Mouse (Mus musculus): ENCODE results near the gene Cyth1.

Gene Cyth1

DNA sequence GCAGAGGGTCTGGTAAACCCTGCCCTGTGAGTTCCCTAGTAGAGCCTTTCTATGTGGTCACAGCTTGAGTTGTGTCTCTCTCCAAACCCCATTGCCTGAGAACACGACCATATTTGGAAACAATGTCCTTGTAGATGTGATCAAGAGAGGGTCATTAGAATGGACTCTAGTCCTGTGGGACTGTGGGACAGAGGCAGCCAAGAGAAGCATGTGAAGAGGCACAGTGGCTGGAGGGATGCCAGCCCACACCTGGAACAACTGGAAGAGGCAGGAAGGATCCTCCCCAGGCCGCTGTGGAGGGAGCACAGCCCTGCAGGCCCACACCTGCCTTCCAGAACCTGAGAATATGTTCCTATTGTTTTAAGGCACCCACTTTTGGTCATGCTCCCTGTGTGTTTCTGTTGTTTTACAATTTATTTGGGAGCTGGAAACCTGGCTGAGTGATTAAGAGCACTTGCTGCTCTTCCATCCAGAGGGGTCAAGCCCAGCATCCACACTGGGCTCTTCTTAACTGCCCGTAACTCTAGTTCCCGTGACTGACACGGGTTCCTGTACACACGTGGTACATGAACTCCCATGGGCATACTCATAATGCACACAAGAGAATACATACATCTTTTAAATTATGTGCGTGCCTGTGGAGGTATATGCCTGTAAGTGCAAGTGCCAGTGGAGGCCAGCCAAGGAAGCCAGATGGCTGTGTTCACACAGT lies 5.2 kb upstream of the Cyth1 start:
- DNase-seq, result no peak

DNA sequence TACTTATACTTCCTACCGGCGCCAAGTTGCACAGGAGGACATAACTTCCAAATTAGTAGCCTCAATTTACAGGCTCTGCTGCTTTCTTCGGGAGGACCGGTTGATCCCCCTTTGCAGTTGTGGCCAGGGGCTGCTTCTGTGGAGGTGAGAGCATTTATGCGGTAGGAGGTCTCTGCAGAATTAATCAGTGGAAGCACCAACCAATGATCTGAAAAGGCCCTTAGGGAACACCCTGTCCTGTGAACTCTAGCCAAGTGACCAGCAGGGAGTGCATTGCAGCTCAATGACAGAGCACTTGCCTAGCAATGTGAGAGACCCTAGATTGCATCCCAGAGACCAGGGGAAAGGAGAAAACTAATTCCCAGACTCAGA lies 606 bp upstream of the Cyth1 start:
- no peak for DNase-seq

DNA sequence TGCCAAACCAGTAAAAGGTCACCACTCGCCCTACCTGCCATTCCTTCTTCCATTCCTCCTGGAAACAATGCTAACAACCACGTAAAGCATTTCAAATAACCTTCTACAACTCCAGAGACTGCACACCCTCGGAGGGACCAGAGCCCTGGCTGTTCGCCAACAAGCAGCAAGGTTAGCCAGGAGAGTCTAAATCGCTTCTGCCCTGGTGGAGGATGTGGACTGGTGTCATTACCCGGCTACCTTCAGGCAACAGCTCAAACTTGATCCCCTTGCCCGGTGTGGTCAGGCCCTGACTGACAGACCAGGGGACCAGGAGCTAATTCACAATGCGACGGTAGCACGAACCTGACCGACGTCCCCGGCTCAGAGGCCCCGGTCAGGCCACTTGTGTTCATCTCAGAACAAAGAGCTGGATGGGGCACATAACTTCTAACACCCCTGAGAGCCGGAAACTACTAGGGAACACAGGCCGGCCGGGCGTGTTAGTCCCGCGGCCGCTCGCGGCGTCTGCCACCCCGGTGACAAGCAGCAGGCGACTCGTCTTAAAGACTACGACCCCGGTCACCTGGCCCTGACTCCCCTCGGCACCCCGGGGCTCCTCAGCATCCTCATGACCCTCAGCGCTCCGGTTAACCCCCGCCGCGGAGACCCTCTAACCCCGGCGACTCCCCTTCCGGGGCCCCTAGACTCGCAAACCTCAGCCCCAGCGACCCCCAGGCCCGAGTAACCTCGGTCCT lies 865 bp downstream of the Cyth1 start:
- peak; percentile 63 to 70 for DNase-seq

DNA sequence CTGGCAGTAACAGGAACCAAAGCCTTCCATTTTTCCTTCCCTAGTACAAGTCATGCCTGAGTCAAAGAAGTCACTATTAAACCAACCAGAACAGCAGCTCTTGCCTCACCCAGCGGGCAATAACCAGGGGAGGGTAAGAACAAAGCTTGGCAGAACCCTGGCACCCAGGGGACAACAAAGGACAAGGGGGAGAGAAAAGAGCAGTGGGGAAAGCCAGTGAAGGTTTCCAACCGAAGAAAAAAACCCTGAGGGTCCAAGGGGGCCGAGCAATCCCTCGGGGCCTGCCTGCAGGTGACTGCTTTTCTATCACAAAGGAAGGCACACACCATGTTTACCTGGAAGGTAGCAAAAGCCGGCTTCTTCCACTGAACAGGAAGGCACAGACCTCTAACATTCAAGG lies 1.7 kb downstream of the Cyth1 start:
- DNase-seq, result no peak

DNA sequence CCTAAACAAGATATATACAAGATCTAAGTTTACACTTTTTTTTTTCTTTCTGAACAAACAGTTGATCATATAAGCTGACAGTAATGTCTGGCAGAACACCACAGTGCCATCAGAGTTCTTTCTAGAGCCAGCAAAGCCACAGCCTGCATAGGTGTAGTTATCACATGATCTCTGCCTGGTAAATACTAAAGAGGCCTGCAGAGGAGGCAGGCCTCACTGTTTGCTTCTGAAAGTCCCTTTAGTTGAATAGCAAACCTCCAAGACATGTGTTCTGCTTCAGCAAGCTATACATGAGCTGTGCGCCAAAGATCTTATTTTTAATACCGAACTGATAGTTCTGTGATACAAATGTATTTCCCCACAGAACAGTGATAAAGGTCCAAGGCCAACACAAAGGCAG lies 3.3 kb downstream of the Cyth1 start:
- DNase-seq, result peak in 1 of 2 experiments; percentile 28

DNA sequence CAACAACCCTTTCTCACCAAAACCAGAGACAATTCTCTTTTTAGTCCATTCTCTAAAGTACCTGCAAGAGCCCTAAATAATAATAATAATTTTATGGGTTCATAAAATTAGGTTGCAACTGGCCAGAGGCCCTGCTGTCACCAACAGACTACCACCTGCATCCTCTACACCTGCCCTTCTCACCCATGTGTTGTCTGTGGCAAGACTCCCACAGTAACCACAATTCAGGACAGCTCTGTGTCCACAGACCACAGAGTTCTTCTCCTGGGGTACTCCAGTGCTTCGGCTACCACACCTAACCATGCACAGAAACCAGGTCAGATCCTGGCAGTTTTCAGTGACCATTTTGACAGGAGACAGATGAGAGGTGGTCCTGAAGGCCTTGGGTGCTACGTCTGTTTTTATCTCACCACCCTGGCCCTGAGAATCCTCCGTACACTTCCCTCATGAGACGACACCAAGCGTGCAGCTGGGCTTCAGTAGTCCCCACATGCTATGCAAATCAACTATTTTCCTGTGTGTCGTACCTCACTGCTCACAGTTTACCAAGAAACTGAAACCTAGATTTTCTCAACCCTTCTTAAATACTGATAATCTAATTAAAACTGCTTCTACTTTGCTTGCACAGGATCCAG lies 4.6 kb downstream of the Cyth1 start:
- peak; percentile 46 to 56 for DNase-seq

DNA sequence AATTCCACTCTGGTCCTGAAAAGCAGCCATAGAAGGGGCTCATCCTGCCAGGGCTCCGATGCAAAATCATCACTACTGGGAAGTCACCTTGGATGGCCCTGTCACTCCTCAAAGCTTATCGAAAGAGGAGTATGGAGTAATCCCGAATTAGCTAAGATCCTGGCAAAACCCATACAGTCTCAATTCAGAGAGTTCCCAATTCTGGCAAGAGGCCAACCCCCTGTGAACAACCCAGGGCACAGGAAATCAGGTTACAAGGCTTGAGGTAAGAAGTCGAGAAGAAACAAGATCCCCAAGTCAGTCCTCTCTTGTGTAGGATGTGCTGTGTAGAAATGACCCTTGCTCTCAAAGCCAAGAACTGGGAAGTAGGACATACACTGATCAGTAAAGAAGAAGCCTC lies 5.9 kb downstream of the Cyth1 start:
- DNase-seq, result peak in 1 of 2 experiments; percentile 33

DNA sequence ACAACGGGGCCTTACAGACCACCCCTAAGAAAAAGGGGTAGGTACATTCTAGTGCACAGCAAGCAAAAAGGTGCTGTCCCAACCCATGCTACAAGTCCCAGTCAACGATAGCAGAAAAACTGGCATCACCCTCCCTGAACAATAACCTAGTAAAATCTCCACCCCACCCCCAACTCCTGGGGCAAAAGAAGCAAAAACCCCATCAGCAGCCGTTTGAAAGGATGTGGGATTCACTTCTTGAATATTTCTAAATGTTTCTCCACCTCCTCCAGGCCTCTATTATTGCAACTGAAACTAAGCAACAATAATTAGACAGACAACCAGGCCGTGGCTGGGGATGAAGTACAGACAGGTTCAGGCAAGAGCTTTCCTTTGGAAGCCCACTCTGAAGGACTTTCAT lies 8.0 kb downstream of the Cyth1 start:
- DNase-seq, result no peak

DNA sequence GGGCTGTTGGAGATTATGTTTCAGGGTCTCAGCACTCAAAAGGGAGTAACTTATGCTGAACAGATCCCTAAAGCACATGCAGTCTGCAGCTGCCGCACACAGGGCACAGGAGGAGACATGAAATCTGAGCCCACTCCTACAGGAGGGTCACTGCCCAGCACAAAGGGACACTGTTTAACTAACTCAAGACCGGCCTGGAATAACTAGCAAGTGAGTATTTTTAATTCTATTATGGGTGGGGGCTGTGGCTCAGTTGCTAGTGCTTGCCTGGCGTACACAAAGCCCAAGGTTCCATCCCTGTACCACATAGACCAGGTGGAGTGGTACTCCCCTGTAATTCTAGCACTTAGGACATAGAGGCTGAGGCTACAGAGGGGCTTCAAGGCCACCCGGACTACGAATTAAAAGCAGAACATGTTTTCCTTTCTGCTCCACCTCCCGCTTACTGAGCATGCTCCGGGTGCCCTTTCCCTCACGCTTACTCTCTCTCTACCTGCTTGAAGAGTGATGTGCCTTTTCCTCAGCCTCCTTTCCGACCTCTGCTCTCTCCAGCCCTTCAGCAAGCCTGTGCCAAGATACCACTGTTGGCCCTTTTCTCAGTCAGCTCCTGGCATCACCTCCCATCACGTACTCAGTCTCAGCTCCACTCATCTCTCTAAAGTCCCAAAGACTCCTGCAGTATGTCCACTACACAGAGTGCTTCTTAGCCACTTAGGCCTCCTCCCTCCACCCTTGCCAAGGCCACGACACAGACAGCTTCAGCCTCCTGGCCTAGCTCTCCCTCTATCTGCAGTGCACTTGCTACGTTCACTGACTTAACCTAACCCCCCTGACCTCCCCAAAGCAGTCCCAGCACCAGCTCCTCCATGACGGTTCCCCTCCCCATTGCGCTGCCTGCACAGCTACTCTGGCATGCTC lies 8.9 kb downstream of the Cyth1 start:
- DNase-seq, result no peak

DNA sequence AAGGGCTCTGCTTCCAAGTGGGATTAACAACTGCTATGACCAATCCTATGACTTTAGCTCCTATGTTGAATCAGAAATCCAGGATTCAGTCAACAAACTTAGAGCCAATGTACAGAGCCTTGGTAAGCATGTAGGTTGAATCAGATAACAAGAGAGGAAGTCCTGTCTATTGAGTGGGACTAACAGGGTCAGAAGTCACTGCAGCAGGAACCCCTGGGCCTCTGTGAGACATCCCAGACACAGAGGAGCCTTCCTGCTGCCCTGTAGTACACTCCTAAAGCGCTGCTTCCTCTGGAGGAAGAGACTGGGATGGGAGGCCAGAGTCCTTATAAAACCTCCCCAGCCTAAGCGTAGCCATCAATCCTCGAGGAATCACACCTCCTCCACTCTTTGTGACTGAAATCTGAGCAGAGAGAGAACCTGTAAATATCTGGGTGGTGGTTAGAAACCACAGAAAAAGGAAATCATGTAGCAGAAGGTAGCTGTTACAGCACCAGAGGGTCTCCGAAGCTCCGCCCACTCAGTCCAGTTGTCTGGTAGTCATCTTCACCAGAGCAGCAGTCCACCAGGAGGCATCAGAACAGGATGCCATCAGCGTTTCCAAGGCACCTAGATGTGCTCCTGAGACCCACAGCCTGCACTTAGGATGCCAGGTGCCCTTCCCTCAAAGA lies 11.7 kb downstream of the Cyth1 start:
- peak in 1 of 2 experiments; percentile 45 for DNase-seq

DNA sequence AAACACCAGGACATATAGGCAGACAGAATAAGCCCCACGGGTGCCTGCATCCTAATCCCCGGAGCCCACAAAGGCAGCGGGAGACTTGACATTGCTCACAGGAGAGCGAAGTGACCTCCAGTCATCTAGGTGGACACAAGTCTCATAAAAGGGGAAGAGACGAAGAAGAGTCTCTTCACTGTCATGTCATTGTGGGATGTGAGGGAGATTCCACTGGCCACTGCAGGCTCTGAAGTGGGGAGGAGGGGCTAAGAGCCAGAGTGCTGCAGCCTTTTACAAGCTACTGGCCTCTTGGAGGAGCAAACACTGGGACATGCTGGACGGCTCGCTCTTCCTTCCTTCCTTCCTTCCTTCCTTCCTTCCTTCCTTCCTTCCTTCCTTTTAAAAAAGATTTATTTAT lies 13.5 kb downstream of the Cyth1 start:
- DNase-seq, result no peak

DNA sequence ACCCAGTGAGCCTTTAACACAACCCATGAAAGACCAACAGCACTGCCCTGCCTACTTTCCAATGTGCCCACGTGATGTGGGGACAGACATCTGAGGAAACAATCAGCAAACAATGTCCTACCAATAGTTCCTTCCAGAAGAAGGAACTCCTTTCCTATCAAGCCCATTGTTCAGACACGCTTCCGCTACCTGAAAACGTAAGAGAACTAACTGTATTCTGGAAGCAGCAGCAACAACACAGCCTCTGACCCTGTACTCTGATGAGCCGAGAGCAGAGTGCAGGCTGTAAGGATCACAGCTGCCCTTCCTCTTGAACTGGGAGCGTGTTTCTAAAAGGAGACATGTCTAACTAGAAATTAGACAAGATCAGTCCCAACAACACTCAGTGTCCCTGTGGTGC lies 13.9 kb downstream of the Cyth1 start:
- DNase-seq, result no peak

DNA sequence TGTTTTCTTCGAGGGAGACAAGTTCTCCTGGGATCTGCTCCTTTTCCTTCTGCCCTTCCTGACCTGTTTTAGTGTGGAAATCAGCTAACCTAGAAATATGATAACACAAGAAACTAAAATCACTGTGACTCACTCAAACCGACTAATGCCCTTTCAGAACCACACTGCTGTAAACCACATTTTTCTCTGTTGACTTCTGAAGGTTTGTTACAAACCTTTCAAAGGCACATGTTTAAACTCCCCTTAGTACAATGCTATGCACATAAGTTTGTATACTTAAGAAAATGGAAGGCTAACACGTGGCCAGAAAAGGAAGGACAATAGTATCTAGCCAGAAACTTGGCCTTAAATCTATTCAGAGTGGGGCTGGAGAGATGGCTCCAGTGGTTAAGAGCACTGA lies 14.5 kb downstream of the Cyth1 start:
- DNase-seq, result no peak

DNA sequence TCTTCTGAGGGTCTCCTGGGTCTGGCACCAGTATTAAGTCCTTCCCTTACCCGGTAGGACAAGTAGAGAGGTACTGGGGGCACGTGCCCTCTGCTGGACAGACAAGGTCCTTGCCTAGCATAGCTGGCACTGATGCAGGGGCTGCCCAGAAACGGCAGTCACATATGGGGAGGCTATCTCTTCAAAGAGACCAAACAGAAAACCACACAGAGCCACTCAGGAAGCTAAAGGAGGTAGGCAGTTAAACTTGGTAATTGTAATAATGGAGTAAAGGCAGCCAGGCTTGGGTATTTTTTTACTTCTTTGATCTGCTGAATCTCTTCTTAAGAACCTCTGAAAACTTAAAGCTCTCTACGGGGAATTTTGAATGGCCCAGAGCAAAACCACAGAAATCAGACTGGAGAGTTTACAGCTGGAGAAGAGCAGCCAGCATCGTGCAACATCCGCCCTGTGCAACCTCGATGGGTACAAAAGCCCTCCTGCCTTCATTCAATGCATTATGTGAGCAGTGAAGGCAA lies 16.0 kb downstream of the Cyth1 start:
- DNase-seq, result peak; percentile 68 to 74

DNA sequence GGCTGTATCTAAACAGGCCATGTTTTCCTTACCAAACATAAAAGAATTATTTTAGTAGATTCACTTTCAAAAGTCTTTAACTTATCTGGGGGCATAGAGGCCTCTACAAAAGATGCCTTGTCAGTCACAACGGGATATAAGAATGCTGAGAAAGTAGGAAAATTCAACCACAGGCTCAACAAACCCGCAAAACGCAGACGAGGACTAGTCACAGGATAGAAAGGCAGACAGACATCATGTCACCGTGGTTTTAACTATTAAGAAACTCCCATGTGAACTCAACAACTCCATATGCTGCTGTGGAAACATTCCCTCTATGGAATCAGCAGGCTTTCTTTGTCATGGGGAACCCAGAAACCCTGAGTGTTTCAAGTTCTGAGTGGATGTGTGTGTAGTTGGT lies 18.5 kb downstream of the Cyth1 start:
- DNase-seq, result no peak

DNA sequence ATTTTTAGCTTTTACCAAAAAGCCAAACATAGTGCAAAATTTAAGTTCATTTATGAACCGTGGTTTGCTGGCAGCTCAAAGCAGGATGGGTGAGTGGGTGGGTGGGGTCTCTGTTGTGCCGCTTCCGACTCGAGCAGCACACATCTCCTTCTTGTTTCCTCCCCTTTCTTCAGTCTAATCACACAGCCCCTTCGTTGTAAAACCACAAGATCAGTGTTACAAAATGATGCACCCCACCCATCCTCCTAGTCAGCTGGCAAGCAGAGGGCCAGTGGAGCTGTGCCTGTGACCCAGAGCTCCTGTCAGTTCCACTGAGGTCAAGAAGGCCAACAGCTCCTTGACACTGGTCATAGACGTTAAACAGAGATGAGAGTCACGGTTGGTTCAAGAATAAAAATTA lies 20.7 kb downstream of the Cyth1 start:
- DNase-seq, result peak in 1 of 2 experiments; percentile 57

DNA sequence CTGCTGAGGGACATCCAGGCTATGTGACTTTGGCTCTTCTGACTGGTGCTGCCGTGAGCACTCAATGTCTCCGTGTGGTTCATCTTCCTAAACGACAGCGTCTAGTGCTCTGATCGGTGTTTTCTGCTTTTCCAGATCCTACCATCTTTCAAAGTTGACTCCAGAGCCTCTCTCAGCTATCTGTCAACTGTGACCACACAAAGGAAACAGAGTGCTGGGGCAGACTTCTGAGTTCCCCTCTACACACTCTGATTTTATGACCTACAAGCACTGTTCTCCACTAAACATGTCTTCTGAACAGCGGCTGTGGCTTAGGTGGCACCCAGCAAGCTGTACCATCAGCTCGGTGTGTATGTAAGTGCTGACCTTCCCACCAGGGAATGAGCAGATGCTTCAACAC lies 21.5 kb downstream of the Cyth1 start:
- DNase-seq, result no peak

DNA sequence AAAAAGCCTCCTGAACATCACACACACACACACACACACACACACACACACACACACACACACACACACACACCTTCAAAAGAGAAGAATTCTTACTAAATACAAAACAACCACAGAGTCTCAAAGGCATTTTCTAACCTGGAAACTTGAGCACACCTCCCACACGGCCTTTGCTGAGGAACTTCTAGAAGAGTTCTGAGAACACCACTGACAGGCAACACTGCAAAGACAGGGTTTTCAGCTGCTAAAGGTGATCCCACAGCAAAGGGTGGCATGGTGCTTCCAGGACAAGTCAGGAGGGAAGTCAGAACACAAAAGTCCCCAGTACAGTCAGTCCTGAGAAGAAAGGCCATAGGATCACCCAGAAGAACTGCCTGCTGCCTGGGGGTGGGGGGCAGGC lies 22.5 kb downstream of the Cyth1 start:
- DNase-seq, result peak; percentile 52 to 62

DNA sequence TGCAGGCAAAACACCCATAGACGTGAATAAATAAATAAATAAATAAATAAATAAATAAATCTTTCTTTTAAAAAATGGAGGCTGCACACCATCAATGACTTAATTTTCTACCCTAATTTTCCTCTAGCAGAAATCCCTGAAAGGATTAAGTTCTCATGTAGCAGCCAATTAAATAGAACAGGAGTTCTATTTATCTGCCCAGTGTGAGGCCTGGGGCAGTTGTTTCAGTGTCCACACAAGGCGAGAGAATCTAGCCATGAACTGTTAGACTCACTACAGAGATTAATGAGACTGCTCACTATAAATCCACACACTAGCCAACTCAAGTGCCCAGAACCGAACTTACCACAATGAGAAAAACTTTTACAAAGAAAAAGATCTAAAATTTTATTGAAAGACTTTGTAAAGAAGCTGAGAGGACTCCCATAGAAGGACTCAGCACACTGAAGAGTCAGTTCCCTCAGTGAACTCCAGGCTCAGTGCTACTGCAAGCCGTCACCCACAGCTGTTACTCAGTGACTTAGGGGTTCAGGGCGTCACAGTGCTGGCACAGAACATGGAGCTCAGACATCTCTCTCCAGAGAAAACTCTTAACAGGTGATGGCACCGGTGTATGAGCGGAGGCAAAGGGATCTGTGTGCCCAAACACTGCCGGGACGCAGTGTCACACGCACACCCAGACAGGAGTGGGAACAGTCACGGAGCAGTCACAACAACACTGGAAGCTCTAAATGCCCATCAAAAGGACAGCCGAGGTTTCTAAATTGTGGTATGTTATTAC lies 23.1 kb downstream of the Cyth1 start:
- no peak for DNase-seq

DNA sequence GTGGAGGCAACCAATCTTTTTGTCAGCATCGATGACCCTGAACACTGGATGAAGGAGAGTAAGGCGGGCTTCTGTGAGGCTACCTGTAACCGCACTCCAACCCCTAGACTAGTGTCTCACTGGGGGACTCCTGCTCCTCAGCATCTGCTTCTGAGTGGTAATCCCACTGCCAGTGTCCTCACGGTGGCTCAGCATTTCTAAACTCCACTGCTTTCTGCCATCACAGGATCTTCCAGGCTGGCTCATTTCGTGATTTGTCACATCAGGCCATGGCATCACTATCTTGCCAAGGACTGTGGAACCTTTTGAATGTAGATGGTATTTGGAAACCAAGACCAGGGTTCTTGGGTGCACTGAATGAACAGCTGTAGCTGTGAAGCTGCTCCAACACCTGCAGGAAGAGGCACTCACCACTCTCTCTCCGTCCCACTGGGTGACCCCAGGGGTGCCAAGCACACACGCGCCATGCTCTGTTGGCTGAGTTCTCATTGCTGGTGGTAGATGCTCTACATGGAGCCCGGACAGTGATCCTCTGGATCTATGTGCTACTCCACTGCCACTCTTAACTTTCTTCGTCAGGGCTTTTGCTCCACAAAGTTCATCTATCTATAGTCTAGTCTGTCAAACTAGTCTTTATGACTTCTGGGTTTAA lies 24.9 kb downstream of the Cyth1 start:
- peak in 1 of 2 experiments; percentile 53 for DNase-seq

DNA sequence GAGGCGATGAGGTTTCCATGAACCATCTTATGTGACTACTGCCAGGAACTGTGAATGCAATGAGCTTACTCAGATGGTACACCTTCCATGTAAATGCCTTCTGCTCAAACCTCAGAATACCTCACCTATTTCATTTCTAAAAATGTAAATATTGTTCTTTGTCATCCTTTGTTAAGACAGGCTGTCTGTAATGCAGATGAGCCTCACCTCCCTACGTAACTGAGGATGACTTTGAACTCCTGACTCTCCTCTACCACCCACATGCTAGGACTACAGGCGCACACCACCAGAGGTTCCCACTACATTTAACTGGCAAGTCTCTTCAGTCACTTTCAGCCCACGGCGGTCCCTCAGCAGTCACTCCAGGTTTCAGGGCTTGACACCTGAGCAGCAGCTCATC lies 25.5 kb downstream of the Cyth1 start:
- DNase-seq, result no peak
